In genomic region chr9:44792842-44793241, GRCm38 (mm10) we compare ENCODE assay signal across 22 mouse cellular contexts. TPM values are rescaled to one million over a fixed set of nuclear protein-coding genes. Genes with fewer than 3 reads are reported as not detected.
DNase-seq lines count a peak whose midpoint lies in the region; ATAC-seq and TF ChIP-seq lines count a peak whose summit lies in the region.
"Had no signal": no experiment of that assay in that cellular context is flagged by ENCODE, and none has a peak within 500 bp of the region (broad histone marks: within the 10 kb centered on the region; RNA-seq: fewer than 3 reads in every experiment).

No protein-coding gene starts in this region.

- no peak overlapping the region for H3K4me3 ChIP-seq in limb, embryonic 14.5 days (replicated peaks; ENCODE audit: low read length)
- no peak overlapping the region for H3K4me3 ChIP-seq in limb, embryonic 10.5 days
- no peak overlapping the region for H3K4me3 ChIP-seq in limb, embryonic 15.5 days
- H3K4me3 ChIP-seq: forebrain, embryonic 15.5 days; gastrocnemius, adult 2 months; heart, embryonic 10.5 days; hindbrain, embryonic 12.5 days had no signal

- H3K9ac ChIP-seq in limb, embryonic 14.5 days (ENCODE audit: low read depth, low read length, severe bottlenecking), result no peak overlapping the region
- H3K9ac ChIP-seq in limb, embryonic 15.5 days, result no peak overlapping the region
- H3K9ac ChIP-seq: forebrain, embryonic 15.5 days; hindbrain, embryonic 12.5 days had no signal

- H3K4me2 ChIP-seq in limb, embryonic 14.5 days (replicated peaks; ENCODE audit: low read depth, low read length, severe bottlenecking), result no peak overlapping the region
- no peak overlapping the region for H3K4me2 ChIP-seq in limb, embryonic 15.5 days
- H3K4me2 ChIP-seq: forebrain, embryonic 15.5 days; hindbrain, embryonic 12.5 days had no signal

- peak; percentile 23; the same call in 1 of the 2 replicates for ATAC-seq in limb, embryonic 14.5 days (ENCODE audit: low FRiP score, low read depth)
- peak; percentile 36; the same call in 1 of the 2 replicates for ATAC-seq in limb, embryonic 15.5 days (ENCODE audit: insufficient number of reproducible peaks, low FRiP score, low TSS enrichment, low read depth)
- ATAC-seq: forebrain, embryonic 15.5 days; hindbrain, embryonic 16.5 days; inflammation-experienced regulatory T-cells, adult 6 months had no signal

- TF ChIP-seq POLR2A in limb, embryonic 14.5 days (IDR thresholded peaks at IDR 0.05; ENCODE audit: borderline replicate concordance, extremely low read depth, insufficient read depth, insufficient read length), result no peak

- no peak overlapping the region for H3K27ac ChIP-seq in limb, embryonic 14.5 days (replicated peaks; ENCODE audit: low read depth, low read length)
- no peak overlapping the region for H3K27ac ChIP-seq in limb, embryonic 10.5 days
- peak overlapping the region; percentile 59; the same call in 1 of the 2 replicates for H3K27ac ChIP-seq in limb, embryonic 15.5 days
- H3K27ac ChIP-seq: forebrain, embryonic 15.5 days; gastrocnemius, adult 2 months; heart, embryonic 10.5 days; hindbrain, embryonic 12.5 days had no signal

- H3K9me3 ChIP-seq in limb, embryonic 14.5 days (ENCODE audit: control insufficient read depth, low read length), result no peaks in the 10 kb centered on the region
- no peaks in the 10 kb centered on the region for H3K9me3 ChIP-seq in limb, embryonic 10.5 days (replicated peaks)
- no peaks in the 10 kb centered on the region for H3K9me3 ChIP-seq in limb, embryonic 15.5 days
- H3K9me3 ChIP-seq: forebrain, embryonic 15.5 days; heart, embryonic 10.5 days; hindbrain, embryonic 12.5 days had no signal

- peak; percentile 24 for DNase-seq in embryo, embryonic 11 days
- DNase-seq in embryo, embryonic 10.5 days (ENCODE audit: low spot score), result no peak
- peak; percentile 14 for DNase-seq in limb, embryonic 14.5 days (ENCODE audit: low spot score)
- DNase-seq in limb, embryonic 10.5 days (ENCODE audit: low spot score), result no peak
- no peak for DNase-seq in right cerebral cortex, postnatal 36 days (ENCODE audit: low spot score in 2 of 2)
- DNase-seq: adrenal gland, adult 2 months; adrenal gland, postnatal 25 days; cerebellum, adult 18-20 months; cerebellum, postnatal 14 days; gastrocnemius, adult 2 months; gastrocnemius, postnatal 25 days; heart, postnatal 10 days; heart, postnatal 4 days; kidney, adult 11 months had no signal

- peaks cover 46% of the 10 kb centered on the region for H3K36me3 ChIP-seq in limb, embryonic 14.5 days (ENCODE audit: control insufficient read depth, insufficient read depth, low read length)
- H3K36me3 ChIP-seq in limb, embryonic 10.5 days, result peaks cover 48% of the 10 kb centered on the region
- peaks cover 46% of the 10 kb centered on the region for H3K36me3 ChIP-seq in limb, embryonic 15.5 days

- 51% methylated on average over 9 of the region's 9 CpGs for WGBS in limb, embryonic 14.5 days
- 64% methylated on average over 9 of the region's 9 CpGs for WGBS in limb, embryonic 10.5 days
- 59% methylated on average over 9 of the region's 9 CpGs for WGBS in limb, embryonic 15.5 days

- no peaks in the 10 kb centered on the region for H3K27me3 ChIP-seq in limb, embryonic 14.5 days (ENCODE audit: control insufficient read depth, insufficient read depth, low read length)
- H3K27me3 ChIP-seq in limb, embryonic 10.5 days (ENCODE audit: low read depth, poor library complexity, severe bottlenecking), result peaks cover 14% of the 10 kb centered on the region
- H3K27me3 ChIP-seq in limb, embryonic 15.5 days, result peaks cover 6% of the 10 kb centered on the region
- H3K27me3 ChIP-seq: forebrain, embryonic 15.5 days had no signal

- no peaks in the 10 kb centered on the region for H3K4me1 ChIP-seq in limb, embryonic 14.5 days (ENCODE audit: control insufficient read depth, insufficient read depth, low read length)
- H3K4me1 ChIP-seq in limb, embryonic 10.5 days, result no peaks in the 10 kb centered on the region; the same call in 1 of the 2 replicates
- no peaks in the 10 kb centered on the region for H3K4me1 ChIP-seq in limb, embryonic 15.5 days
- H3K4me1 ChIP-seq: forebrain, embryonic 15.5 days; heart, embryonic 10.5 days; hindbrain, embryonic 12.5 days had no signal

RNA-seq across cellular contexts. Expression of gene Tmem25, which starts 6.3 kb away (rescaled TPM):
- 7.2 and 11.1 TPM in 2 replicates for polyA plus RNA-seq in limb, embryonic 14.5 days (2012; rRNA removed)
- 2.5 and 3.6 TPM in 2 replicates for polyA plus RNA-seq in limb, embryonic 14.5 days (2014; fragmentation: Nextera tagmentation; extraction: Ambion mirVana)
- polyA plus RNA-seq in limb, embryonic 10.5 days (2016; fragmentation: Nextera tagmentation; extraction: Ambion mirVana), result 1.3 and 1.9 TPM in 2 replicates
- 2.3 and 2.6 TPM in 2 replicates for polyA plus RNA-seq in limb, embryonic 15.5 days (2015; fragmentation: Nextera tagmentation; extraction: Ambion mirVana)

RNA-seq across cellular contexts. Expression of gene Ttc36, which starts 10.0 kb away (rescaled TPM):
- polyA plus RNA-seq in limb, embryonic 14.5 days (2012; rRNA removed), result 0.37 and 0.47 TPM in 2 replicates
- 0.30 and 0.34 TPM in 2 replicates for polyA plus RNA-seq in limb, embryonic 14.5 days (2014; fragmentation: Nextera tagmentation; extraction: Ambion mirVana)
- polyA plus RNA-seq in limb, embryonic 10.5 days (2016; fragmentation: Nextera tagmentation; extraction: Ambion mirVana), result not detected in 2 replicates
- polyA plus RNA-seq in limb, embryonic 15.5 days (2015; fragmentation: Nextera tagmentation; extraction: Ambion mirVana), result 0.56 and 0.65 TPM in 2 replicates
- polyA plus RNA-seq: forebrain, embryonic 11.5 days; forebrain, embryonic 15.5 days; heart, embryonic 14.5 days; hindbrain, embryonic 12.5 days; hindbrain, embryonic 16.5 days; inflammation-experienced regulatory T-cells, adult 6 months had no signal

RNA-seq across cellular contexts. Expression of gene Ift46, which starts 25.1 kb away (rescaled TPM):
- 109 and 116 TPM in 2 replicates for polyA plus RNA-seq in limb, embryonic 14.5 days (2012; rRNA removed)
- 123 and 131 TPM in 2 replicates for polyA plus RNA-seq in limb, embryonic 14.5 days (2014; fragmentation: Nextera tagmentation; extraction: Ambion mirVana)
- polyA plus RNA-seq in limb, embryonic 10.5 days (2016; fragmentation: Nextera tagmentation; extraction: Ambion mirVana), result 115 and 146 TPM in 2 replicates
- polyA plus RNA-seq in limb, embryonic 15.5 days (2015; fragmentation: Nextera tagmentation; extraction: Ambion mirVana), result 106 and 117 TPM in 2 replicates

RNA-seq across cellular contexts. Expression of gene Arcn1, which starts 25.2 kb away (rescaled TPM):
- polyA plus RNA-seq in limb, embryonic 14.5 days (2012; rRNA removed), result 105 and 111 TPM in 2 replicates
- 221 and 234 TPM in 2 replicates for polyA plus RNA-seq in limb, embryonic 14.5 days (2014; fragmentation: Nextera tagmentation; extraction: Ambion mirVana)
- polyA plus RNA-seq in limb, embryonic 10.5 days (2016; fragmentation: Nextera tagmentation; extraction: Ambion mirVana), result 172 and 193 TPM in 2 replicates
- 221 and 223 TPM in 2 replicates for polyA plus RNA-seq in limb, embryonic 15.5 days (2015; fragmentation: Nextera tagmentation; extraction: Ambion mirVana)

RNA-seq across cellular contexts. Expression of gene Phldb1, which starts 57.8 kb away (rescaled TPM):
- 85.6 and 113 TPM in 2 replicates for polyA plus RNA-seq in limb, embryonic 14.5 days (2012; rRNA removed)
- 36.5 and 46.2 TPM in 2 replicates for polyA plus RNA-seq in limb, embryonic 14.5 days (2014; fragmentation: Nextera tagmentation; extraction: Ambion mirVana)
- 37.9 and 55.9 TPM in 2 replicates for polyA plus RNA-seq in limb, embryonic 10.5 days (2016; fragmentation: Nextera tagmentation; extraction: Ambion mirVana)
- 37.8 and 39.2 TPM in 2 replicates for polyA plus RNA-seq in limb, embryonic 15.5 days (2015; fragmentation: Nextera tagmentation; extraction: Ambion mirVana)

Comparison
In these comparisons a context has a peak if more than half of its experiments do, and no peak if none do; other contexts are left out.
1. DNase-seq: peak in embryo, embryonic 11 days (single experiment) and limb, embryonic 14.5 days (single experiment); none in embryo, embryonic 10.5 days (single experiment), limb, embryonic 10.5 days (single experiment) and right cerebral cortex, postnatal 36 days (0 of 2).